Mouse (Mus musculus) heart, adult 2 months (tissue): Measurements from ENCODE around the gene Fgfr2.

Source experiments
- CTCF ChIP-seq: fragments of 200-600 bp; IDR thresholded peaks from 2 replicates; pipeline ENCODE4 v1.8.1; 2022; ENCODE audit warnings: antibody characterized with exemption, mild to moderate bottlenecking, moderate library complexity
- POLR2A ChIP-seq: fragments of 200-500 bp; IDR thresholded peaks from 2 replicates; pipeline ENCODE4 v1.6.1; 2011; ENCODE audit warnings: mild to moderate bottlenecking, low read depth, low read length, control low read depth; ENCODE audit not compliant: insufficient read depth

DNA sequence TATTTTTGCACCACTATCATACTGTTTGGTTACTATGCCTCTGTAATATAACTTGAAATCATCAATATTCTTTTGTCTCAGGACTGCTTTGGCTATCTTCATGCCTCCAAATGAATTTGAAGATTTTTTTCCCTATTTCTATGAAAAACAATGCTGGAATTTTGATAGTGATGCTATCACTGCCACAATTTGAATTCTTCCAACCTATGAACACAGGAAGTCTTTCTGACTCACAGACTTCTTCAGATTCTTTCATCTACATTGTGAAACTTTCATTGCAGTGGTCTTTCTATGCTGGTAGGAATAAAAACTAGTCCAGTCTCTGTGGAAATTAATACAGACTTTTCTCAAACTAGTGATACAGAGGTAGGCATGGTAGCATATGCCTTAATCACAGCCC, 2631.1 kb downstream of the Fgfr2 start:
- TF ChIP-seq CTCF (no peak), POLR2A (no peak)
